Mouse (Mus musculus): Measurements from ENCODE around the gene Fth1. TPM values are rescaled to one million over a fixed set of nuclear protein-coding genes. Genes with fewer than 3 reads are reported as not detected.

Fth1 gene
- total RNA-seq, 4 experiments from 2014 or later = 2,793 to 3,196 (median 2,896) TPM

DNA sequence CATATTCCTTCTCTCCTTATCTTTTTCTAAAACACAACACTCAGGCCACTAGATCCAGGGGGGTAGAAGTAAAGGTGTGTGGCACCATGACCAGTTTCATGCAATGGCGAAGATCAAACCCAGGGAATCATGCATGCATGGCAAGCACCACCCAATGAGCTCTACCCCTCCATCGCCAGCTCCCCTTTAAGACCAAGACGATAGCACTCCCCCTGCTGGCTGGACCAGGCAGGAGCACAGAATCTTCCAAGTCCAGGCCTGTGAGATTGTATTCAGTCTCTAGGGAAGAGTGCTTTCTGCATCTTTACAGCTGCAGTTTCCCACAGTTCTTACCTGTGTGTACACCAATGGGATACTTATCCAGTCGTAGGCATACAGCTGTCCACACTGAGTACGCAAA lies 10.9 kb downstream of the Fth1 start:
- DNase-seq (ENCODE audit: low spot score in 2 of 2) = peak in 1 of 2 experiments; percentile 82

DNA sequence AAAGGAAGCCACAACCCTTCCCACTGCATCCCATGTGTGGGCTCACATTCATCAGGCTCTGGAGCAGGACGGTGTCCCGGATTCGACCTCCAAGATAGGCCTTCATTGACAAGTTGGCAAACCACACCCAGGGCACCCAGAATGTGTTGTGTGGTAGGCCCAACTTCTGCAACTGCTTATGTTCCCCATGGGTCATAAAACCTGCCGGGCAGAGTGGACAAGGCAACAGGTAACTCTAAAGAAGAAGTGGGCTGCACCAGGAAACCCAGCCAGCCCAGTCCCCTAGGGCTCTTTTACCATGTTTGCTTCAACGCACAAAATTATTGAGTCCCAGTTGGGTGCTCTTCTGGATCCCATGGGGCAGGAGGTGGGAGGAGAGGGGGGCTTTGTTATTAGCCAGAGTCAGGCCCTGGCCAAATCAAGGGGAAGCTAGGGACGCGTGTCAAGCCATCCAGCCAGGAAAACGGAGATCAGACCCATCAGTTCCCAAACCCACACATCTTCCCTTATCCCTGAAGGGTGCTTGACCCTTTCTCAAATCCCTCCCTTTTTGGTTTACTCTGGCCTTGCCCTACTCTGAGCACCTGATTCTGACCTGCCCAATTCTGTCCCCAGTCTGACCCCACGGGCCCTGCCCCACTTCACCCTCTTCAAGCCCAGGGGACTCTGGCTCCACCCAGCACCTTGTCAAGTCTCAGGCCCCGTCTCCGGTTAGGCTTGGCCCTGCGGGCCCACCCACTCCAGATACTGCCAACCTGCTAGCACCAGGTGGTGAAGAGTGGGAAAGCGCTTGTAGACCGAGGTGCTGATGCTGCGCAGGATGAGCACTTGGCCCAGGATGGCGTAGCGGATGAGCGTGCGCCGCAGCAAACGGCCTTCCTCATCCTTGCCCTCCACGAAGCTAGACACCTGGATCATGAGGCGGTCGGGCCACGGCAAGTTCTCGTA lies 11.9 kb downstream of the Fth1 start:
- no peak for DNase-seq (ENCODE audit: low spot score in 2 of 2)

- peak; percentile 72 to 75 for DNase-seq (ENCODE audit: low spot score in 2 of 2)
Measured at GRCm38 (mm10) chr19:9993036-9993656, 12.7 kb downstream of the Fth1 start.

- DNase-seq (ENCODE audit: low spot score in 2 of 2) = no peak
Measured at GRCm38 (mm10) chr19:9997204-9998062, 17.0 kb downstream of the Fth1 start.

DNA sequence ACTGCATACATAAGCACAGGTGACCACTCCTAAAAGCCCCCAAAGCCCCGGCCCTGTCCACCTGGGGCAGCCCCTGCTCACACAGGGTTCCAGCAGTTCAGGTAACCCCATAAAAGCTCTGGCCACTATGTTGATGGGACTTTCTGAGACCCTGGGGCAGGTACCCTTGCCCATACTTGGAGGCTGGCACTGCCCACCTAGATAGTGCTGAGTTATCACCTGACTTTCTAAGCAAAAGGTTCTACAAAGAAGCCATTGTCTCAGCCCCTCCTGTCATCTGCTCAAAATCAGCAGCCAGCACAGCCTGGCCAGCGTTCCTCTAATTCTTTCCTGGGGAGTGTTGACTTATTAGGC lies 17.6 kb downstream of the Fth1 start:
- DNase-seq (ENCODE audit: low spot score in 2 of 2) = no peak

GRCm38 (mm10) chr19:9998736-9999486 lies 18.5 kb downstream of the Fth1 start:
- no peak for DNase-seq (ENCODE audit: low spot score in 2 of 2)

DNA sequence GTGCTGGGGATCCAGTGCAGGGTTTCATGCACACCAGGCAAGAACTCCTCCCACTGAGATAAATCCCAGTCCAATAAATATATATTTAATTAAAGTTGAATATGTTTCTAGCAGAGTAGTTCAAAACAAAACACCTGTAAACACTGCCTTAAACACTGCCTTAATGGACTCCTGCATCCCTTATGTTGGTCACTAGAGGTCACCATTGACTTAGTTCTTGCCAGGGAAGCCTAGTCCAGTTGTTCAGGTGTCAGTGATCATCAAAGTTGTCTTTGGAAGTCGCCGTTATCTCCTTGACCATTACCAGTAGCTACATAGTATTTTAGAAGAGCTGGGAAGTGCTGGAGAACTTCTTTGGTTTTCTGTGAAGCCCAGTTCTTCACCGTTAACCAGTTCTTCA lies 19.9 kb downstream of the Fth1 start:
- DNase-seq (ENCODE audit: low spot score in 2 of 2) = no peak

GRCm38 (mm10) chr19:10001206-10001969 lies 21.0 kb downstream of the Fth1 start, which contains the start of the genes Best1 and Rab3il1:
TSS of gene Best1 (minus strand) at chr19:10001633.
TSS of gene Rab3il1 (plus strand) at chr19:10001669.
- DNase-seq (ENCODE audit: low spot score in 2 of 2) = no peak

DNA sequence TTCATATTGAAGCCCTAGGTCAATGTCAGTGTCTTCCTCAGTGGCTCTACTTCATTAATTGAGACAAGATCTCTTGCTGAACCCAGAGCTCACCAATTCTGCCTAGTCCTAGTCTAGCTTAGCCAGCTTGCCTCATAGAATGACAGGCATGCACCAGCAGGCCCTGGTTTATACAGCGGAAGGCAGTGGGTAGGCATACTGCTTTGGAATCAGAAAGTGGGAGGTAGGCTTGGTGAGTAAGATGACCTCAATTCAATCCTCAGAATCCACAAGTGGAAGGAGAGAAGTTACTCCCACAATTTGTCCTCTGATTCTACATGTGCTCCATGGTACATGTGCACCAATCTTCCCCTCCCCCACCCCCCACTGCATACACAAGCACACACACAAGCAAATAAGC lies 23.3 kb downstream of the Fth1 start:
- DNase-seq (ENCODE audit: low spot score in 2 of 2) = no peak

- DNase-seq (ENCODE audit: low spot score in 2 of 2) = no peak
Measured at GRCm38 (mm10) chr19:10011408-10011807, 31.0 kb downstream of the Fth1 start.

DNA sequence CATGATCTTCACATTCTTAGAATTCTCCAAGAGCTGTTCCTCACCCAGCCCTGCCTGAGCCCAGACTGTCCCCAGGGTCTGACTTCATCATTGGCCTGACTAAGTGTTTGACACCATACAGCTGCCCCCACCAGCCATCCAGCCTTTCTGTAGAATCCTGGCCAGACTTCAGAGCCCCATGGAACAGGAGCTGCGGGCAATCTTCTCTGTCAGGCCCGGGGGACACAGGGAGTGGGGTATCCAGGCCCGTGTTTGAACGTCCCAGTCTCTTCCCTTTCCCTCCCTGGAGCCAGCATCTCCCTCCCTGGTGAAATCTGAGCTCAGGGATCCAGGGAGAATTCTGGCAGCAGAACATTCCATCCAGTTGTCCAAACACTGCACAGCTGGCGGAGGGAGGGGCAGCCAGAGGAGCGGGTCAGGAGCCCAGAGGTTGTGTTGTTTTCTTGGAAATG lies 32.5 kb downstream of the Fth1 start:
- DNase-seq (ENCODE audit: low spot score in 2 of 2) = no peak

DNA sequence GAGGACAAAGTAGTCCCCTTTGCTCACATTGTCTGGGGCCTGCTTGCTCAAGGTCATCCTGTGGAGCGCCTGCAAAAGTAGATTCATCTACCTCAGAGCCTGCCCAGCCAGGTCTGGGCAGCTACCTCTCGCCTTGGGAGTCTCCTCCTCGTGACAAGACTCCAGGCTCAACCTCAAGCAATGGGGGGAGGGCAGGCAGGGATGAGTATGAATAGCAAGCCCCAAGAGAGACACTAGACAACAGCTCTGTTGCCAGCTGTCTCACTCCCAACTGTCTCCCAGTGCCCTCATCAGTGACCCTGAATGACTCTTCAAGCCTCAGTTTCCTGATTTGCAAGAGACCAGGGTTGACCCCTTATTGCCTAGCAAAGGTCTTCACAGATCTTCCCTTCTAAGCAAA lies 33.0 kb downstream of the Fth1 start:
- no peak for DNase-seq (ENCODE audit: low spot score in 2 of 2)

DNA sequence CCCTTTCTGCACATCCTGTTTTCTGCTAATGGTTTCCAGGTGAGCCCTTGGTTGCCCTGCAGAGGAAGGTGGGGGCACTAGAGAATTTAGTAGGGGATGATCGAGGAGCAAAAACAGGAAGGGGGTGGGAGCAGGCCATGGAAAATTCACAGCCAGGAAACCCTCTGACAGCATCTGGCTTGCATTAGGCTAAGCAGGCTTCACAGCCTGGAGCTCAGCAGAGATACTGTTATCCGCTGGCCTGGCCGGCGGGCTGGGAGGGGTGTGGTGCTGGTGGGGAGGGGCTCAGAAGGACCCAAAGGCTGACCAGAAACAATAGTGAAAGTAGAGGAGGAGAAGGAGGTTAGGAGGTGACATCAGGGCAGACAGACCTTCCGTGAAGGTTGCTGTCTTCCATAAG lies 33.5 kb downstream of the Fth1 start:
- no peak for DNase-seq (ENCODE audit: low spot score in 2 of 2)

DNA sequence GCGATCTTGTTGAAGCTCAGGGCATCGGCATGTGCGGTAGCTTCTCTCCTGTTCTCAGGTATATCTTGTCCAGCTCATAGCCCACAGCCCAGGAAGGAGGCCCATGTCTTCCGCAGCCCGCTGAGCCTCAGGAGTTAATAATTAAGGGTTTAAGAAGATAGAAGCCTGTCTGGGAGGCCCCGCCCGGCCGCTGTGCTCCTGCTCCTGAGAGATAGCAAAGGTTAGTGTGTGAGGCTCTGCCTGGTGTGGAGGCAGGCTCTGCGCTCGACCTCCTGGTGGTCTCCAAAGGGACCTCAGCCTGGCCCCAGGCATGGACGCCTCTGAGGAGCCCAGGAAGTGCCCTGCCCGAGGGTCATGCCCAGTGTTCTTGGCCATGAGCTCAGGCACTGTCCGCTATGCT lies 34.4 kb downstream of the Fth1 start:
- DNase-seq (ENCODE audit: low spot score in 2 of 2) = no peak

DNA sequence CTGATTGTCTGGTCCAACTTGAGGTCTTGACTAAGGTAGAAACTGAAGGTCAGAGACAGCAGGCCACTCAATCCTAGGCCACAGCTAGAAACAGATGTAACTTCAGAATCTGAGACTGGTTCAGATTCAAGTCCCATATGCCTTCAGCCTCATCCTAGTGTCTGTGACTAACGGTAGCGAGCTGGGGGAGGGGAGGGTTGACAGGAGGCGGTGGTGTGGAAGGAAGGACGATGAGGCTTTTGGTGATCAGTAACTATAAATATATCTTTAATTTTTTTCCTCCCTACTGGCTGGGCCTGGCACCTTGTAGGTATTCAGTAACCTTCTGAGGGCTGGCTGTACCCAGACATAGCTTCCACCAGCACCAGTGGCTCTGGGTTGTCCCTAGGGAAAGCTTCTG lies 35.0 kb downstream of the Fth1 start:
- DNase-seq (ENCODE audit: low spot score in 2 of 2) = no peak

GRCm38 (mm10) chr19:10016151-10016550 lies 35.8 kb downstream of the Fth1 start:
- no peak for DNase-seq (ENCODE audit: low spot score in 2 of 2)

DNA sequence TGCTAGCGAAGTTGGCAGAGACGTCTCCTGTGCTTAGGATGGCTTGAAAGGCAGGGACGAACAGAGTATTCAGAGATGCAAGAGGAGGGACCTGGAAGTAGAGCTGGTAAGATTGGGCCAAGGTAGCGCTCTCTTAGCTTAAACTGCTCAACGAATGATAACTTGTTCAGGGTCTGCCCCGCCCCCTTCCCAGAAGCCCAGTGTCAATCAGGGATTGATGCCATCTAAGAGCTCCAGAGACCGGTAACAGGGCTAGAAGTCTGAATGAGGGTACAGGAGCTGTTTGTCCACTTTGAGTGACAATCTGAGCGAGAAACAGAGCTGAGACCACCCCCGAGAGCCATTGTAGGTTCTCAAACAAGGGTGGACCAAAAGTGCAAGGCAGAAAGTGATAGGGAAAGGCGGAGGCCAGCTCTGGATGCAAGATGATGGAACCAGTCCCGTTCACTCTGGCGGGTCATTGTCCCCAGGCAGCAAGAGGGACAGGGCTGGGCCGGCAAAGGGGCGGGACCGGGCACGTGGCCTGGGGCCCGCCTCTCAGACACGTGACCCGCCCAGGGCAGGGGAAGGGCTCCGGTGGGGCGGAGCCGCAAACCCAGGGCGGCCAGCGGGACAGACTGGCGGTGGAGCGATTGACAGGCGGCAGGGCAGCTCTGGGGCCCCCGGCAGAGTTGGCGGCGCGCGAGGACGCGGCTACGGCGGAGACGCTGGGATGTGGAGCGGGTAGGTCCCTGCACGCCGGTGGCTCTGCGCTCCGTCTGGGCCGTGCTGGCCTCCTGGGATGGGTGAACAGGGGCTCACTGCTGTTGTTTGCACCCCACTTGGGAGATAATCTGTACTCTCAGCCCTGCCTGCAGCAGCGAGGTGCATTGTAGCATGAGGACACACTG lies 37.5 kb downstream of the Fth1 start:
- peak; percentile 57 to 73 for DNase-seq (ENCODE audit: low spot score in 2 of 2)

- no peak for DNase-seq (ENCODE audit: low spot score in 2 of 2)
Measured at GRCm38 (mm10) chr19:10018527-10018818, 38.1 kb downstream of the Fth1 start.

DNA sequence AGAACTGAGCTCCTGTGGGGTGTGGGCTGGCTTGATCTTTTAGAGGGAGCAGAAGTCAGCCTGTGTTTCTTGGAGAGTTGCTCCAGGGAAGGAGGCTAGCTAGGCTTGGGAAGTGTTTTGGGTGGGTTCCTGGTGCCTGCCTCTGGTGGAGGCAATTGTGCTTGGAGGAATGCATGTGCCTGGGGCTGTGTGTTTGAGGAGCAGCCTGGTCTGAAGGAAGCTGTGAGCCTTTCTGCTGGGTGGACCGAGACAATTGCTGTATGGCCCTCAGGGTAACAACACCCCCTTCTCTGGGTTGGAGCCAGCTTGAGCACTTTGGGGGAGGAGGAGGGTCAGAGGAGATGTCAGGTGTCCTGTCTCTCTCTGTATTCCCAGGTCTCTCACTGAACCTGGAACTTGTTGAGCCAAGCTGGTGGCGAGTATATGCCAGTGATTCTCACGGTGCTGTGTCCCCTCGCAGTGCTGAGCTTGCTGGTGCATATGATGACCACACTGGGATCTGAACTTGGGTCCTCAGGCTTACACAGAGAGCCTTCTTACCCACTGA lies 38.9 kb downstream of the Fth1 start:
- no peak for DNase-seq (ENCODE audit: low spot score in 2 of 2)
